Mouse (Mus musculus) erythroblast, embryonic 14.5 days (primary cell): ENCODE data around the gene Birc2. TPM values are rescaled to one million over a fixed set of nuclear protein-coding genes. Genes with fewer than 3 reads are reported as not detected.
A peak's percentile ranks its signal among the peaks of the same experiment; 100 is the strongest.

Source experiments
- H3K27me3 ChIP-seq: 2 replicates; pipeline ENCODE4 v1.6.1; 2012; ENCODE audit warnings: inconsistent platforms; ENCODE audit not compliant: control insufficient read depth
- H3K36me3 ChIP-seq: 2 replicates; pipeline ENCODE4 v1.6.1; 2012; ENCODE audit warnings: mild to moderate bottlenecking, inconsistent platforms; ENCODE audit not compliant: control insufficient read depth
- H3K4me1 ChIP-seq: 2 replicates; pipeline ENCODE4 v1.6.1; 2012; ENCODE audit warnings: inconsistent platforms; ENCODE audit not compliant: control insufficient read depth
- H3K4me3 ChIP-seq: replicated peaks from 2 replicates; pipeline ENCODE3; 2012; ENCODE audit warnings: moderate library complexity, mild to moderate bottlenecking, inconsistent platforms
- H3K9me3 ChIP-seq: 2 replicates; pipeline ENCODE4 v1.6.1; 2012; ENCODE audit warnings: low read length, inconsistent platforms, mixed read lengths; ENCODE audit not compliant: control insufficient read depth
- GATA1 ChIP-seq: IDR thresholded peaks from 2 replicates; pipeline ENCODE4 v1.6.1; 2012; ENCODE audit warnings: low read length, inconsistent platforms, mixed read lengths
- TAL1 ChIP-seq: IDR thresholded peaks from 3 replicates; pipeline ENCODE4 v1.6.1; 2012; ENCODE audit warnings: low read length, inconsistent platforms, mixed read lengths
- polyA plus RNA-seq: library from polyadenylated mRNA; stranded (reverse); fragments of >175 nt; gene quantifications from 2 replicates; pipeline ENCODE4 v1.2.3, GENCODE M21; 2012

The Birc2 gene
- polyA plus RNA-seq, 1 experiment = 0.47 TPM

DNA sequence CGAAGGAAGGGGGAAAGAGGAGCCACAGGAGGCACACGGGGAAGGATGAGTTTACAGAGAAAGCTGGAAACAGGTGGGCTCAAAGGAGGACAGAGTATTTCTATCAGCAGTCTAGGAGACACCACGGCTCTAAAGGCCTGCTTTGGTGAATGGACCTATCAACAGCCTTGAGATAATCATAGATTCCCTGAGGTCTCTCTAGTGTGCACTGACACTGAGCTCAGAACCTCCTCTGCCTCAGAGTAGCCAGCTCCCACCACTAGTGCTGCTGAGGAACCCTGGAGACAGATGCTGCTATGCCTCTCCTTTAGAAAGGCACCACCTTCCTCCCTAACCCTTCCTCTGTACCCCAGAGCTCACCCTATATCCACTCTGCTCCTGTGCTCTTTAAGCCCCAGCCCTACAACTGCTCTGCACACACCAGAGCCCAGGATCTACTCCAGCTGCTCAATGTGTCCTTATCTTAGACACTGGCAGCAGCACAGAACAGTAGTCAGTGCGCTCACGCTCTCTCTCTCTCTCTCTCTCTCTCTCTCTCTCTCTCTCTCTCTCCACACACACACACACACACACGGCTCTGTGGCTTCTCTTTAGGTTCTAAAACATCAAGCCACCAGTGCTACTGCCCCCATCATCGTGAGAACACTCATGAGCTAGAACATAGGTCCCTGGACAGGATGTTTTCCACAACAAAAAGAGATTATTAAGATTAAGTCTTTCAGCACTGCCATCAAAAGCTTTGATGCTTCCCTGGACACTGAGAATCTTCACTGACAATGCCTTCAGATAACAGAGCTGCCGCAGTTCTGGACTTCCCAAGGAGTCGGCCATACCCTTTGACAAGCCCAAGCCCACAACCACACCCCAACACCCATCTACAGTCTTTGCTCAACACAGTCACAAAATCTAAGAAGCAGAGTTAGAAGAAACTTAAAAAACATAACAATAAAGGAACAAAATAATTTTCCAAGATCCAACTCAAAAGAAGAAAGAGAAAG is 7.0 kb downstream of the Birc2 start:
- peak overlapping the region; percentile 47 for H3K4me3 ChIP-seq
- H3K9me3 ChIP-seq = no peaks in the 10 kb centered on the region
- H3K4me1 ChIP-seq = peaks cover 79% of the 10 kb centered on the region
- H3K27me3 ChIP-seq = no peaks in the 10 kb centered on the region
- TF ChIP-seq GATA1 (no peak), TAL1 (no peak; the same call in 2 of the 3 replicates)
- peaks cover 52% of the 10 kb centered on the region for H3K36me3 ChIP-seq

DNA sequence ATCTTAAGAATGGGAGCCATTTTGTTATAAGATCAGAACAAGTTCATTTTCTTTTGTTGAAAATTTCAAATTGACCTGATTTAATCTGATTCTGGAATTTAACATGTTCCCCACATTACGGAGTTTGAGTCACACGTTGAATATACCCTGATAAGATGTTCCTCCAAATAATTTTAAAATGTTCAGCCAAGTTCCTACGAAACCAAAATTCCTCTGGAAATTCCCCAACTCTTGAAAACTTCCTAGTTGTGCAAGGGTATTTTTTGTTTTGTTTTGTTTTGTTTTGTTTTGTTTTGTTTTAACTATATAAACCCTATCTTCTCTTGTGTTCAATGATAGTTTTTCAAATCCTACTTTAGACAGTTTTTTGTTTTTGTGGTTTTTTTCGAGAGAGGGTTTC is 8.2 kb downstream of the Birc2 start:
- TF ChIP-seq TAL1 = no peak
- peaks cover 72% of the 10 kb centered on the region for H3K4me1 ChIP-seq

DNA sequence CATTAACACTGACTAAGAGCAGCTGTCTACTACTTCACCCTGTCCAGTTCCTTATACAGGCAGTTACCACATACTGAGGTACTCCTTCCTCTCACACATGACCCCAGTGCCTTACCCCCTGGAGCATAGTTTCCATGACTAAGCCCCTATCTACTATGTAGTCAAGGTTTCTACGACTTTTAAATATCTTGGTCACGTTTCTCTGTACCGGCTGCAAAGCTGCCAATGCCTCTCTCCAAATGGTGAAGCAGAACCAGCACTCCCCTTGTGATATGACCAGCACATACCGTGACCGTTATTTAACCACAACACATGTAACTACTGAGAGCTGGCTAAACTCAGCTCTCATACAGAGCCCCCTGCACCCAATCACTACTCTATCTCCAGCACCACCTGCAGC is 11.9 kb downstream of the Birc2 start:
- peaks cover 45% of the 10 kb centered on the region for H3K4me1 ChIP-seq
- peaks cover 61% of the 10 kb centered on the region for H3K36me3 ChIP-seq
- H3K9me3 ChIP-seq = no peaks in the 10 kb centered on the region
- no peak for TF ChIP-seq GATA1
- TF ChIP-seq TAL1 = no peak
- H3K27me3 ChIP-seq = no peaks in the 10 kb centered on the region
- H3K4me3 ChIP-seq = no peak overlapping the region

More for the DNA sequence above, 8.2 kb downstream of the Birc2 start:
- no peak overlapping the region for H3K4me3 ChIP-seq
- H3K36me3 ChIP-seq = peaks cover 47% of the 10 kb centered on the region
- no peaks in the 10 kb centered on the region for H3K27me3 ChIP-seq
- H3K9me3 ChIP-seq = no peaks in the 10 kb centered on the region

DNA sequence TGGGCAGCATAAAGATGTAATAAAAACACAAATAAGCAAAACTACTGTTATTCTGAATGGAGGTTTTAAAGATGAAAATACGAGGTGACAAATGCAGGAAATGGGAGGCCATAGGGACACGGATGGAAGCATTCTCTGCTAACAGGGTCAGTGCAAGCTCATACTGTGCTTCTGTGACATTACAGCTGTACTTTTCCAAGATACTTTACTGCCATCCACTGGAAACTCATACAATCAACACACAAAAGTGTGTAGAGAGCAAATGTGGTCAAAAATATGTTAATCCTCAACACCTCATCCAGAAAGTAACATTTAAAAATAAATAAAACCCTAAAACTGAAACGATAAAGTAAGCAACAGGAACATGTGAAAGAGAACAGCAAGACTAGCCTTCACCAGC is 14.1 kb downstream of the Birc2 start:
- H3K9me3 ChIP-seq = no peaks in the 10 kb centered on the region
- no peak overlapping the region for H3K4me3 ChIP-seq
- no peaks in the 10 kb centered on the region for H3K27me3 ChIP-seq
- H3K36me3 ChIP-seq = peaks cover 75% of the 10 kb centered on the region
- peaks cover 27% of the 10 kb centered on the region for H3K4me1 ChIP-seq
- TF ChIP-seq TAL1 = no peak
- TF ChIP-seq GATA1 = no peak

DNA sequence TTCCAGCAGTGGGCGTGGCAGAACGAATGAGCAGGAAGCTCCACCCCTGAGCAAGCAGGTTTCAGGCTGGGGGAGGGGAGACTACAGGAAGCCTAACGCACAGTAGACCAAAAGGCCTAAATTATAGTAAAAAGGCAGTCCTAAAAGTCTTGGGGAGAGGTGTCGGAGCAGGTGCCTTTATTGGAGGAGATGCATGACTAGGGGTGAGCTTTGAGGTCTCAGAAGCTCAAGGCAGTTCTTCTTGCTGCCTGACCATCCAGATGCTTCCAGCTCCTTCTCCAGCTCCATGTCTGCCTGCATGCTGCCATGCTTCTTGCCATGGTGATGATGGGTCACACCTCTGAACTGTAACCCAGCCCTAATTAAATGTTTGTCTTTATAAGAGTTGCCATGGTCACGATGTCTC is 31.8 kb downstream of the Birc2 start:
- TF ChIP-seq TAL1 (no peak), GATA1 (no peak)
- peak overlapping the region; percentile 52 for H3K4me3 ChIP-seq

DNA sequence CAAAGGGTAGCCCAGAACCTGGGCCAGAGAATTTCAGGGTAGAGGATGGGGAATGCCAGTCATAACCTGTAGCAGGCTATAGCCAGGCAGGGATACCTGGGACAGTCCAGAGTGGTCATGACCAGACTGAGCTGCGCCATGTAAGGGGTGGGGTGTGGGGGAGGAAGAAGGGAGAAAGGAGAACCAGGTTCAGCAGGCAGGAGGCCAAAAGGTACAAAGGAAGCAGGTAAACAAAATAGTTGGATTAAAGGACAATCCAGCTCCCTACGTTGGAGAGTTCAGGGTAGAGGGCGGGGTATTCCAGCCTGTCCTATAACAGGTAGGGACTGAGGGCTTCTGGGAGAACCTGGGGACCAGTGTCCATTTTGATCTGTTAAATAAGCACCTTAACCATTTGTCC is 38.3 kb downstream of the Birc2 start:
- Histone ChIP-seq H3K9me3 (no peaks in the 10 kb centered on the region), H3K4me3 (no peak overlapping the region), H3K4me1 (peaks cover 8% of the 10 kb centered on the region), H3K27me3 (no peaks in the 10 kb centered on the region), H3K36me3 (peaks cover 27% of the 10 kb centered on the region)
- TF ChIP-seq TAL1 (no peak), GATA1 (no peak)

More for the DNA sequence above, 31.8 kb downstream of the Birc2 start:
- H3K27me3 ChIP-seq = no peaks in the 10 kb centered on the region
- peaks cover 4% of the 10 kb centered on the region for H3K4me1 ChIP-seq
- H3K9me3 ChIP-seq = no peaks in the 10 kb centered on the region
- no peaks in the 10 kb centered on the region for H3K36me3 ChIP-seq

DNA sequence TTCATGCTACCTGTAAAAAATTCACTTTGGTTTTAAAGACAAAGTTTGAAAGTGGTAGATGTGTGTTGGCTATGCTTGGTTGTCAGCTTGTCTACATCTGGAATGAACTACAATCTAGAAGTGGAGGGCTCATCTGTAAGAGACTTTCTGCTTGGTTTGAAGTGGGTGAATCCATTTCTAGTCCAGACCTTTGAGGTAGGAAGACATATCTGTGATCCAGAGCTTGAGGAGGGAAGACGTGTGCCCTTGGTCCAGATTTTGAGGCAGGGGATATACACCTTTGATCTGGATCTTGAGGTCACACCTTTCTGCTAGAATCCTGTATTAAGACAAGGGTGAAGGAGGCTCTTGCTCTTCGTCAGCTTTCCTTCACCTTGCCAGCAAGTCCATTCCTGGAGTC is 39.3 kb downstream of the Birc2 start:
- Histone ChIP-seq H3K27me3 (no peaks in the 10 kb centered on the region), H3K36me3 (peaks cover 35% of the 10 kb centered on the region), H3K9me3 (no peaks in the 10 kb centered on the region), H3K4me3 (no peak overlapping the region), H3K4me1 (peaks cover 8% of the 10 kb centered on the region)
- no peak for TF ChIP-seq TAL1
- TF ChIP-seq GATA1 = no peak

DNA sequence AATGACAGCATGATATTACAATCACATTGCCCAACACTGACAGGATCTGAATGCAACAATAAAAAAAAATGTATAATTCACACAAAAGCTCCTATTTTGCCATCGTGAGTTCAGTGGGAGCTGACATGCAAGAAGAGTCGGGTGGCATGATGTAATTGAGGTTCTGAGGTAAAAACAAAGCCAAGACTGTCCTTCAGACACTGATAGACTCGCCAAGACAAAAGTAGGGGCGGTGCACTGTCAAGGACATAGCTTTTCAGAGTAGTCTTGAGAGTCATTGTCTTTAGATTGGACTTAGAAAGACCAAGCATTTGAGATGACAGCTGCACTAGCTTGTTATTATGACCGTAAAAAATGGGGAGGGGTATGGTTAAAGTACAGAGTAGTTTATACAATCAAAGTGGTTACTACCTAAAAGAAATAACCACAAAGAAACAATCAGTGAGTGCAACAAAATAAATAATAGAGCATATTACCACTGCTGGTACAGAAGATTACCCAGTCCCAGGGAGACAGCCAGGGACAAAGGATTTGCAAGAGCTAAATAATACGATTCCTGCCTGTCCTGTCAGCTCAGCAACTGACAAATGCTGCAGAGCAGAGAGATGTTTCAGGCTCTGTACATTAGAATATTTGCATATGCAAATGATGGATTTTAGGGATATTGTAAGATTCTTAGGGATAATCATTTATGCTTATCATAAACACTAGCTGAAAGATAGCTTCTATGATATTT is 40.6 kb downstream of the Birc2 start:
- TF ChIP-seq GATA1 (no peak), TAL1 (no peak)
- peaks cover 46% of the 10 kb centered on the region for H3K36me3 ChIP-seq

DNA sequence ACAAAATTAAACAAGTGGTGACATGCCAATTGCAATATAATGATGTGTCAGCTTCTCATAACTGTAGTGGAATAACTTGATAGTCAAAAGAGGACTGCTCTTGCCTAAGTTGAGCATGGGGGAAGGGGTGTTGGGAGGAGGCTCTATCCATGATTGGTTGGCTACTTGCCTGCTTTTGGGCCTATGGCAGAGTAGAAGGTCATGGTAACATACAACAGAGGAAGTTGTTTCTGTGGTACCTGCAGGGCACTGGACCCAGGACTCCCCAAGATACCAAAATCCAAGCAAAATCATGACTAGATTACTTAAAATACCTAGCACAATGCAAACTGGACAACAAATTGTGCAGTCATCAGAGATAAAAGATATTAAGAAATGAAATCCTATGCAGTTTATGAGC is 41.3 kb downstream of the Birc2 start:
- Histone ChIP-seq H3K36me3 (peaks cover 53% of the 10 kb centered on the region), H3K4me3 (no peak overlapping the region), H3K9me3 (no peaks in the 10 kb centered on the region), H3K4me1 (peaks cover 24% of the 10 kb centered on the region), H3K27me3 (no peaks in the 10 kb centered on the region)
- no peak for TF ChIP-seq GATA1
- no peak for TF ChIP-seq TAL1

More for the DNA sequence above, 40.6 kb downstream of the Birc2 start:
- Histone ChIP-seq H3K27me3 (no peaks in the 10 kb centered on the region), H3K4me1 (peaks cover 17% of the 10 kb centered on the region), H3K4me3 (no peak overlapping the region), H3K9me3 (no peaks in the 10 kb centered on the region)
